Mouse (Mus musculus) adrenal gland, postnatal 25 days (tissue): ENCODE data around the gene Smarcd1. TPM values are rescaled to one million over a fixed set of nuclear protein-coding genes. Genes with fewer than 3 reads are reported as not detected.

Experiments
- DNase-seq: peaks from one replicate; pipeline ENCODE4 v3.0.0; 2021; ENCODE audit warnings: mixed read lengths
- long read RNA-seq: library from polyadenylated mRNA; stranded (forward); transcript quantifications from one replicate; pipeline ENCODE4 v2.0.0, GENCODE M21; 2021
- total RNA-seq: library from RNA; stranded (reverse); gene quantifications from 2 replicates; pipeline ENCODE4 v1.2.3, GENCODE M21; 2021

Gene Smarcd1
- total RNA-seq: 51.9 and 63.6 TPM in 2 replicates
- long read RNA-seq, partial matches to known transcripts: 5 of 18 reads
- long read RNA-seq, other reads (novel, unspliced or antisense): 9 of 18 reads

- peak; percentile 95 for DNase-seq
These were observed at the start of gene Smarcd1 for GRCm38 (mm10) chr15:99701999-99702900. Gene Smarcd1, plus strand, starts transcription at chr15:99702129.

- DNase-seq: no peak
These were observed 48.6 kb upstream of the Smarcd1 start for GRCm38 (mm10) chr15:99653291-99653690.

GRCm38 (mm10) chr15:99653876-99654275 lies 48.1 kb upstream of the Smarcd1 start:
- no peak for DNase-seq

- DNase-seq: no peak
These were observed 46.0 kb upstream of the Smarcd1 start for GRCm38 (mm10) chr15:99655956-99656355.

- DNase-seq: no peak
These were observed 43.5 kb upstream of the Smarcd1 start for GRCm38 (mm10) chr15:99658437-99658836.

- no peak for DNase-seq
These were observed 40.7 kb upstream of the Smarcd1 start for GRCm38 (mm10) chr15:99661121-99661830.

- DNase-seq: no peak
These were observed 39.6 kb upstream of the Smarcd1 start for GRCm38 (mm10) chr15:99662371-99662770.

- no peak for DNase-seq
These were observed 37.8 kb upstream of the Smarcd1 start for GRCm38 (mm10) chr15:99663964-99664599.

- DNase-seq: peak; percentile 42
These were observed 37.1 kb upstream of the Smarcd1 start for GRCm38 (mm10) chr15:99664600-99665451.

GRCm38 (mm10) chr15:99667544-99667943 lies 34.4 kb upstream of the Smarcd1 start:
- DNase-seq: no peak

GRCm38 (mm10) chr15:99668881-99669280 lies 33.0 kb upstream of the Smarcd1 start:
- peak; percentile 75 for DNase-seq

- no peak for DNase-seq
These were observed 32.5 kb upstream of the Smarcd1 start for GRCm38 (mm10) chr15:99669392-99669791.

- DNase-seq: peak; percentile 80
These were observed 31.6 kb upstream of the Smarcd1 start, which contains the start of gene Asic1 for GRCm38 (mm10) chr15:99670154-99670821. Gene Asic1, plus strand, starts transcription at chr15:99670368.

- no peak for DNase-seq
These were observed 30.8 kb upstream of the Smarcd1 start for GRCm38 (mm10) chr15:99670964-99671670.

GRCm38 (mm10) chr15:99671783-99672182 lies 30.1 kb upstream of the Smarcd1 start:
- no peak for DNase-seq

- no peak for DNase-seq
These were observed 27.1 kb upstream of the Smarcd1 start for GRCm38 (mm10) chr15:99674866-99675265.

GRCm38 (mm10) chr15:99677089-99677488 lies 24.8 kb upstream of the Smarcd1 start:
- DNase-seq: no peak

GRCm38 (mm10) chr15:99678063-99678800 lies 23.7 kb upstream of the Smarcd1 start:
- peak; percentile 63 for DNase-seq

GRCm38 (mm10) chr15:99679008-99679407 lies 22.9 kb upstream of the Smarcd1 start:
- no peak for DNase-seq

GRCm38 (mm10) chr15:99682880-99683279 lies 19.0 kb upstream of the Smarcd1 start:
- DNase-seq: no peak
